Mouse (Mus musculus) spleen, adult 18-20 months (tissue): ENCODE data around the gene Pnrc2.

Experiments
- DNase-seq, 2 experiments: peaks; one replicate each; pipeline ENCODE4 v3.0.0; 2022; ENCODE audit warnings: mixed read lengths in 2 of 2

The Pnrc2 gene

DNA sequence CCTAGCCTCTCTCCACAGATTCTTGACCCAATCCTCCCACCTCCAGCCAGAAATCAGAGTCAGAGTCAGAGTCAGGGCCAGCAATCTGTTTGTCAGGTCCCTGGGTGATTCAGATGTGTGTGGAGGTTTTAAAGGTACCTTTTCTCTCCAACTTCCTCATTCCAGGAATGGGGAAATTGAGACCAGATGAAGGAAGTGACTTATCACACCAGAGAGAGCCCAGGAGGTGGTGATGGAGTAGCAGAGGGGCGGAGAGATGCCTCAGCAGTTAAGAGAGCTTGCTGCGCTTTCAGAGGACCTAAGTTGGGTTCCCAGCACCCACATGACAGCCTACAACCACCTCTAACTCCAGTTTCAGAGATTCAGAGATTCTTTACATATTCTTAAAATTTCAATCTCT is 17.9 kb upstream of the Pnrc2 start:
- no peak for DNase-seq

GRCm38 (mm10) chr4:135889884-135890283 is 16.2 kb upstream of the Pnrc2 start:
- DNase-seq: peak; percentile 70 to 82

DNA sequence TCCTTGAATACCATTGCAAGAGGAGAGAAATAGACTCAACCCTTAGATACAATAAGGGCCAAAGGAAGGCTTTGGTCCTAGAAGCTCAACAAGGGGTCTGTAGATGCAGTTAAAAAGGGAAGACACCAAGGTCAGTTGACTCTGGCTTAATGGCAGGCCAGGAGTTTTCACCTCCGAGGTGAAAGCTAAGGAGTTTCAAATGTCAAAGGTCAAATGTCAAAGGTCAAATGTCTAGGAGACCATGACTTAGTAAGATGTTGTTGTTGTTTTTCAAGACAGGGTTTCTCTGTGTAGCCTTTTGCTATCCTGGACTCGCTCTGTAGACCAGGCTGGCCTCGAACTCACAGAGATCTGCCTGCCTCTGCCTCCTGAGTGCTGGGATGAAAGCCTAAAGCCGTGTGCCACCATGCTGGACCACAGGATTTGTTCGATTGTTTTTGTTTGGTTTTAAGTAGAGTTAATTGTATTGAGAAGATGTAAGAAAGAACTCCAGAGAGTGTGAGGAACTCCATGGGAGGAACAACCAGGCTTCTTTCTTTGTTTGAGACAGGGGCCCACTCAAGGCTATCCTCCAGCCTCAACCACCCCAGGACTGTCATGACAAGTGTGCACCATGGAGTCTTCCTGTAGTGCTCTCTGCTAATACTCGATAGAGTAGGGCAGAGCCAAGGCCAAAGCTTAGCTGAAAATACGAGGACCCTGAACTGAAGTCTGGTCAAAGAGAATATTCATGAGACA is 15.7 kb upstream of the Pnrc2 start:
- DNase-seq: no peak

- no peak for DNase-seq
These were observed 14.9 kb upstream of the Pnrc2 start for GRCm38 (mm10) chr4:135888448-135889057.

- DNase-seq: peak in 1 of 2 experiments; percentile 0
These were observed 12.5 kb upstream of the Pnrc2 start for GRCm38 (mm10) chr4:135886184-135886583.

- DNase-seq: peak in 1 of 2 experiments; percentile 1
These were observed 12.0 kb upstream of the Pnrc2 start for GRCm38 (mm10) chr4:135885676-135886075.

GRCm38 (mm10) chr4:135884531-135884930 is 10.9 kb upstream of the Pnrc2 start:
- no peak for DNase-seq

DNA sequence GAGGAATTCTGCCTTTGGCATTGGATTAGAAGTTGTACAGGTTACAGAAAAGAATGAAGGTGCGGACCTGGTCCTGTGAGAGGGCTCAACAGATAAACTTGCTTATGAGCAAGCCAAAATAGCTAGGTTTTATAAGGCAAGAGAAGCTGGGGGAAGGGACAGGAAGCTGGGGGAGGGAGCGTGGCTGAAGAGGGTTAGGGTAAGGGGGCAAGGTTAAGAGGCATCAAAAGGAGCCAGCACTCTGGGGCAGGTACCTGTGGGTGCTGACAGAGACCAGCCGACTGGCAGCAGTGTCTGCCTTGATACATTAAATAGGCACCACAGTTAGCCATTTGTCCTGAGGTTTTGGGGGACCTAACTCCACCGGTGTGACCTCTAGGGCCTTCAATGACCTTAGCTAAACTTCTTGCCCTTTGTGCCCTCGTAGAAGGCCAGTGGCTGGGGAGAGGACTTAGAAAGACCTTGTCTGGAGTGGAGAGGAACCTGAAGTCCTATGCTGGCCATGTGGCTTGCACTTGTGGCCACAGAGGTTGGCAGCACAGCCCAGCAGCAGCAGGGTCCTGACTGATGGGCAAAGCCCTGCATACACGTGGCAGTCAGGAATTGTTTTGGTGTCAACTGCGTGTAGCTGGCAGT is 10.3 kb upstream of the Pnrc2 start:
- DNase-seq: no peak

- DNase-seq: no peak
These were observed 9.8 kb upstream of the Pnrc2 start for GRCm38 (mm10) chr4:135883401-135883851.

DNA sequence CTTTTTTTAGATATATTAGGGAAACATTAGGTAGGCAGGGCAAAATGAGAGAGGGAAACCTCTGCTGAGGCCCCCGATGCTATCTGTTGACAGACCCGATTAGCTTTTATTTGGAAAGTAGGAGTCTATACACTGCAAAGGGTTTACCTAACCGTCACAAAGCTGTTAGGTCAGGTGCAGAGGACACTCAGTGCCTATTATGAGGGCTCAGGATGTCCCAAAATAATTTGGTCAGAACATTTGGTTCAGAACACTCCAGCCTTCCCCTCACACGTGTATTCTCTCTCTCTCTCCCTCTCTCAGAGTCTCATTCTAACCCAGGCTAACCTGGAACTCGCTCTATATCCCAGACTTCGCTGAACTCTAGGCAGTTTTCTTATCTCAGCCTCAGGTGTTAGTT is 8.4 kb upstream of the Pnrc2 start:
- no peak for DNase-seq

- no peak for DNase-seq
These were observed 6.9 kb upstream of the Pnrc2 start for GRCm38 (mm10) chr4:135880576-135880975.

GRCm38 (mm10) chr4:135880018-135880417 is 6.4 kb upstream of the Pnrc2 start:
- DNase-seq: no peak

GRCm38 (mm10) chr4:135879021-135879420 is 5.4 kb upstream of the Pnrc2 start:
- DNase-seq: no peak

- DNase-seq: no peak
These were observed 4.1 kb upstream of the Pnrc2 start for GRCm38 (mm10) chr4:135877742-135878141.

DNA sequence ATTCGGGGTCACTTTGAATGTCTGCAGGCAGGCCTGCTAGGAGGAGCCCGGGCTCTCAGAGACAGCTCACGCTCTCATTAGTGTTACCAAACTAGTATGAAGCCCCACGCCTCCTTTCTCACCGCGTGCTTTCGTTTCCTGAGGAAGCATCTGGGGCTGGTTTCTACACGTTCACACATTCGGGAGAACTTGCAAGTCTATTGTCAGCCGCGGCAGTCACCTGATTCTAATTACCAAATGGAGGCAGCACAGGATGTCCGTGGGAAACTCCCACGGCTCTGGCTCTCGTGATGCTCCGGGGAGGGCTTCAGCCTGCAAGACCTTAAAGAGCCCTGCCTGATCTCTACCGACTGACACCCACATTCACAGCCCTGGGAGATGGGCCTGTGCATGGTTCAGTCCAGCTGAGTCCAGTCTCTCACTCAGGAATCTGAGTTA is 3.0 kb upstream of the Pnrc2 start:
- DNase-seq: peak; percentile 73 to 84

- DNase-seq: peak; percentile 69 to 76
These were observed 2.4 kb upstream of the Pnrc2 start for GRCm38 (mm10) chr4:135875991-135876582.

DNA sequence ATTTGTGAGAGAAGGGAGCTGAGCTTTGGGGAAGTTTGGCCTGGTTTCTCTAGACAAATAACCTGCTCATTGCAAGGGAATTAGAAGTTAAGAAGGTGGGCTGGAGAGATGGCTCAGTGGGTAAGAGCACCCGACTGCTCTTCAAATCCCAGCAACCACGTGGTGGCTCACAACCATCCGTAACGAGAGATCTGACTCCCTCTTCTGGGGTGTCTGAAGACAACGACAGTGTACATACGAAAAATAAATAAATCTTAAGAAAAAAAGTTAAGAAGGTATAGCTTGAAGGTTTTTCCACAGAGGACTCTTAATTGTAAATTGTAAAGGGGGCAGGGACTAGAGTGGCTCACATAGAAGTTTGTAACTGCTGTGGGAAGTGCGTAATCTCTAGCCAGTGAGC is 1.9 kb upstream of the Pnrc2 start:
- DNase-seq: no peak

GRCm38 (mm10) chr4:135874564-135875535 is 1.2 kb upstream of the Pnrc2 start:
- DNase-seq: no peak

- no peak for DNase-seq
These were observed 860 bp downstream of the Pnrc2 start for GRCm38 (mm10) chr4:135872589-135873391.

GRCm38 (mm10) chr4:135872015-135872414 is 1.6 kb downstream of the Pnrc2 start:
- DNase-seq: no peak
